Mouse (Mus musculus) olfactory bulb, adult 2 months (tissue): ENCODE data around the gene Morn5. TPM values are rescaled to one million over a fixed set of nuclear protein-coding genes. Genes with fewer than 3 reads are reported as not detected.

Source experiments
- H3K27ac ChIP-seq: fragments of 200-500 bp; 2 replicates; pipeline ENCODE4 v1.5.1; 2012; ENCODE audit warnings: low read depth, low read length; ENCODE audit not compliant: insufficient read depth
- H3K4me1 ChIP-seq: fragments of 200-500 bp; 2 replicates; pipeline ENCODE4 v1.6.1; 2012; ENCODE audit warnings: low read length; ENCODE audit not compliant: control insufficient read depth, insufficient read depth
- H3K4me3 ChIP-seq: fragments of 200-500 bp; 2 replicates; pipeline ENCODE4 v1.5.1; 2012; ENCODE audit warnings: mild to moderate bottlenecking, low read depth, low read length, moderate library complexity; ENCODE audit not compliant: insufficient read depth
- CTCF ChIP-seq: fragments of 200-500 bp; IDR thresholded peaks from 2 replicates; pipeline ENCODE4 v1.5.1; 2012; ENCODE audit warnings: low read depth, mild to moderate bottlenecking, low read length, moderate library complexity; ENCODE audit not compliant: insufficient read depth
- POLR2A ChIP-seq: fragments of 200-500 bp; IDR thresholded peaks from 2 replicates; pipeline ENCODE4 v1.6.1; 2012; ENCODE audit warnings: mild to moderate bottlenecking, low read depth, low read length, moderate library complexity; ENCODE audit not compliant: insufficient read depth
- WGBS: fragments of 180-500 bp; shearing (Covaris S2); methylation state at CpG from one replicate; pipeline ENCODE4 v1.1.7; 2018; 5-methylcytosine and 5-hydroxymethylcytosine counted together
- polyA plus RNA-seq: library from polyadenylated mRNA; stranded (reverse); fragments of >200 nt; gene quantifications from 2 replicates; pipeline ENCODE4 v1.2.4, GENCODE M21; 2012; ENCODE audit warnings: low replicate concordance; ENCODE audit not compliant: missing spikeins, insufficient read depth, insufficient read length

The Morn5 gene
- polyA plus RNA-seq, 1 experiment: not detected

DNA sequence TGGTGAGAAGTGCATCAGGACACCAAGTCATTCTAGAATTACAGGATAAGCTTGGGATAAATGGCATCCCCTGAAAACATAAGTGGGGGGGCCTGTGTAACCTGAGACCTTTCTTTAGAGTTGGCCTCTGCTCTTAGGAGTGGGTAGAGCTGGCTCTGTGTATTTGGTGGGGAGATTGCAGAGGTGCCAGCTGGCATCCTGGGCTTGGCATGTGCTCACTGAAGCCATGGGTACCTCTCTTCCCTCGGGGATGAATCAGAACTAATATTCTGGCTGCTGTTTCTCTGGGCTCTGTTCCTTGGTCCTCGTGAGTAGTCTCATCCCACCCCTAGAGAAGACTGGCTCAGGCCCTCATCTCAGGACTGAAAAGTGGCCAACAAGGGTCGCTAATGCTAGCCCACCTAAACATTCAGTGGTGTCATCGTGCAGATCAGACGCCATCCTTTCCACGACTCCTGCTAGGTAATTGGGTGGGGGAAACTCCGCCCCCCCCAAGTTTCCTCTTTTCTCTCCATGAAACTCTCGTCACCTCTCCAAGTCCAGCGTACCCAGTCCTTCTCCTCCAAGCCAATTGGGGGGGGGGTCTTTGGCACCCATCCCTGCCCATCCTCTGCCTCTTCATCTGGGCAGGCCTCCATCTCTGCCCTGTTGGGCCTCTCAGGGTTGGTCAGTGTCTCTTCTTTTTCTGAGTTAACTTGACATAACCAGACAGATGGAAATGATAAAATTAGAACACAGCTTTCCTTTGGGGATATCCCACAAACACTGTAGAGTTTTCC, 33.7 kb downstream of the Morn5 start:
- TF ChIP-seq CTCF: no peak
- TF ChIP-seq POLR2A: no peak
- WGBS: 76% methylated on average over 9 of the region's 9 CpGs

DNA sequence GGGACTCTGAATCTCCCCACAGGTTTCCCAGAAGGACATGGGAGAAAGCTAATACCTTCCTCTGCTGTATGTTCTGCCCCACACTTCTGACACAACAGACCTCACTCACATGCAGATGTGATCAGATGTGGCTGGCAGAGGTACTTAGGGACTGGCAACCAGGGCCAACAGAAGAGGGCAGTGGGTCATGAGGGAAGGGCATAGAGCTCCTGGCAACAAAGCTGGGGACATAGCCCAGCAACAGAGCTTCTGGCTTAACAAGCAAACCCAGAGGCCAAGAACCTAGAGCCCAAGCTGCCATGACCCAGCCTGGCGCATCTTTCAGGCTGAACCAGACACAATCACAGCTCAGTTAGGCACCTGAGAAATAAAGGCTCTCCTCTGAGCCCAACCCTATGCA, 35.8 kb downstream of the Morn5 start:
- H3K27ac ChIP-seq: no peak overlapping the region
- no peaks in the 10 kb centered on the region for H3K4me1 ChIP-seq
- WGBS: 100% methylated on average over 1 of the region's 1 CpGs
- no peak for TF ChIP-seq POLR2A
- no peak for TF ChIP-seq CTCF
- no peak overlapping the region for H3K4me3 ChIP-seq

More for the DNA sequence above, 33.7 kb downstream of the Morn5 start:
- Histone ChIP-seq H3K4me1 (no peaks in the 10 kb centered on the region), H3K4me3 (no peak overlapping the region), H3K27ac (no peak overlapping the region)

DNA sequence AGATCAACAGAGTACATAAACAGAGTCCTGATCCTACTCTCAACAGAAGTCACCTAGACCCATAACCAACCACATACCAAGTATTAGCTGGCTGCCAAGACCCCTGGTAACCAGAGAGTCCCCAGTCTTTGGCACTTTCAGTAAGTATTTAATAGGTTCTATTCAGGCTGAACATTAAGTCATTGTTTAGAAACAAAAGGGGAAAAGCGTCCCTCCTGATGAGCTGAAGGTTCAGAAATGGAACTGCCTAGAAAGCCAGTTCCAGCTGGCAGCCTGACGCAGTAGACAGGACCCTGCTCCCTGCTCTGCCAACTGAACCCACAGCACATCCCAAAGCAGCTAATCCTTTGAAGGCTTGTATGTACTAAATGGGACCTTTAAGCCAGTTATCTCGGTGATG, 39.9 kb downstream of the Morn5 start:
- 36% methylated on average over 3 of the region's 3 CpGs for WGBS
- H3K27ac ChIP-seq: no peak overlapping the region
- TF ChIP-seq CTCF: no peak
- TF ChIP-seq POLR2A: no peak
- H3K4me3 ChIP-seq: no peak overlapping the region
- H3K4me1 ChIP-seq: peaks cover 11% of the 10 kb centered on the region

DNA sequence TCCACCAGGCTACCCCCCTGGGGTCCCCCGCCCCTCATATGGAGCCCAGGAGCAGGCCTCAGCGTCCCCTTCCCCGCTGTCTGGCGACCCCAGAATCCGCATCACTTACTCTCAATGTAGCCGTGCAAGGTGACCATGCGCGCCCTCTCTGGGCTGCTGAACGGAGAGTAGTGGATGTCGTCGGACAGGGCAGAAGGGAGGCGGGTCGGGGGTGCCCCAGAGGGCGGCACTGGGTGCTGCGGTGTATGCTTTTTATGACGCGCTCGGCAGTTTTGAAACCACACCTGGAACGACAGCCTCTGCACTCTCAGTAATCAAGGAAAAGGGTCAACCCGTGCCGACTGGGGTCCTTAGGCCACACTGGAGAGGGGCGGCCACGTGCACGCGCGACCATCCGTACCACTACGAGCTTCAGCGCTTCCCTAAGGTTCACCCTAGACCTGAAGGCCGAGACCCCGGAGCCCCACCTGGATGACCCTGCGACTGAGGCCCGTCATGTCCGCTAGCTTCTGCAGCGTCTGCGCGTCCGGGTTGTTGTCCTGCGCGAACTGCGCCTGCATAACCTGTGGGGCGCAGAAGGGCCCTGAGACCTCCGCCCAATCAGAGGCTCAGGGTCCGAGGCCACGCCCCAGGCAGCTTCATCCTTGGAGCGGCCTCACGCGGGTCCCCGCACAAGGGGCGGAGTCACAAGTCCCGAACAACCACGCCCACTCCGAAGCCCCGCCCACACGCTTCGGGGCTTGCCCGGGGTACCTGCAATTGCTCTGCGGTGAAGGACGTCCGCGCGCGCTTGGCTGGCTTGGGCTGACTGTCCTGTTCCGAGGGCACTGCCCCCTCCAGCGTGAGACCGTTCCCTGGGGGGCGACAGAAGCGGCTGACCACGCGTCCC, 41.8 kb downstream of the Morn5 start:
- Histone ChIP-seq H3K27ac (no peak overlapping the region), H3K4me3 (peak overlapping the region; percentile 1; the same call in 1 of the 2 replicates), H3K4me1 (peaks cover 11% of the 10 kb centered on the region)
- TF ChIP-seq POLR2A: no peak
- no peak for TF ChIP-seq CTCF
- WGBS: 5% methylated on average over 70 of the region's 70 CpGs

DNA sequence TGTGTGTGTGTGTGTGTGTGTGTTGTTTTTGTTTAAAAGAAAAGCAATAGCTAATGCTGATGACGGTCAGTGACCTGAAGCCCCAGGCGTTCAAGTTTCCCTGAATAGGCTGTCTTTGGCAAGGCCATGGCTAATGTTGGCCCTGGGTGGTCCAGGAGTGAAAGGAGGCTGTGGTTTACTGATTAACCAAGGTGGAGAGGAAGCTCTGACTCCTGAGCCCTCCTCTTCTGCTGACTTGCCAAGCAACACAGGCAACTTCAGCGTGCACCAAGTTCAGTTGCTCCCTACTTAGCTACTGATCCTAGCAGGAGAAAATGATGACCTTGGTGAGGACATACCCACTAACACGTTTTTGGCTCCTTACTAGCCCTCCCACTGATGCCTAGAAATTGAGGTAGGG, 43.5 kb downstream of the Morn5 start:
- 12% methylated on average over 4 of the region's 4 CpGs for WGBS
- Histone ChIP-seq H3K4me1 (peaks cover 11% of the 10 kb centered on the region), H3K4me3 (no peak overlapping the region), H3K27ac (no peak overlapping the region)
- TF ChIP-seq CTCF (no peak), POLR2A (no peak)

DNA sequence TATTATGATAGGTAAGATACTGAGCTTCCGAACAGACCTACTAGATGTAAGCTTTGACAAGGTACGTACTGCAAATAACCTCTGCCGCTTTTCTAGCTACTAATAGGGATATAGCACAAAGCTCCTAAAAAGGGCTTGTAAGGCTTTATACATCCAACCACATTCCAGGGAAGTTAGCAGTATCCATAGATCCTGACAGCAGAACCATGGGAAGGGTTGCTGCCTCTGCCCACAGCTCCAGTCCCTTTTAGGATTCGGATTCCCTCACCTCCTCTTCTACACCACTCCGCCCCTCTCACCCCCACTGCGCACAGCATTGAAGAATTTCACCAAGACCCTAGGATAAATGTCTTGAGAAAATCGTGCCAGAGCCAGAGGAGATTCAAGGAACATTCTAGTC, 44.0 kb downstream of the Morn5 start:
- H3K27ac ChIP-seq: no peak overlapping the region
- 21% methylated on average over 7 of the region's 7 CpGs for WGBS

DNA sequence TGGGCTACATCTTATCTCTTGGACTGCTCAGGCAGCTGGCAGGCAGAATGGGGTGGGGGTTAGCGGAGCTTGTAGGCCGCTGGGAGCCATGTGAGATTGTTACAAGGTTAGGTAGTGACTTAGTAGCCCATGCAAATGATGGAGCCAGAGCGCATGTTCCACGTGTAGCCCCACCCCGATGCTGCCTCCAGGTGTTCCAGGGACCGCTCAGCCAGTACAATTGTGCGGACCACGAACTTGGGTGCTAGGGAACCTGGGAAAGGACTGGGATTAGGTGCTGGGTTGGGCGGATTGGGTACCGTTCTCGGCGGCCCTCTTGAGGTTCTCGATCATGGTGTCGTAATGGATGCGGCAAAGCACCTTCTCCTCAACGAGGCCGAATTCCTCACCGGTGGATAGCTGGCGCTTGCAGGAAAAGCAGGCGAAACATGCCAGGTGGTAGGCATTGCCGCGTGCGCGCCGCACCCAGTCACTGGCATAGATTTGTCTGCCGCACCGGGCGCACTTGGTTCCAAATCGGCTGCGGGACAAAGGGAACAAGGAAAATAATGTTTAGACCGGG, 44.7 kb downstream of the Morn5 start:
- WGBS: 8% methylated on average over 31 of the region's 31 CpGs
- H3K4me1 ChIP-seq: peaks cover 11% of the 10 kb centered on the region
- no peak overlapping the region for H3K4me3 ChIP-seq
- TF ChIP-seq POLR2A (no peak), CTCF (no peak)
- H3K27ac ChIP-seq: no peak overlapping the region

More for the DNA sequence above, 44.0 kb downstream of the Morn5 start:
- H3K4me1 ChIP-seq: peaks cover 11% of the 10 kb centered on the region
- TF ChIP-seq CTCF (no peak), POLR2A (no peak)
- no peak overlapping the region for H3K4me3 ChIP-seq

DNA sequence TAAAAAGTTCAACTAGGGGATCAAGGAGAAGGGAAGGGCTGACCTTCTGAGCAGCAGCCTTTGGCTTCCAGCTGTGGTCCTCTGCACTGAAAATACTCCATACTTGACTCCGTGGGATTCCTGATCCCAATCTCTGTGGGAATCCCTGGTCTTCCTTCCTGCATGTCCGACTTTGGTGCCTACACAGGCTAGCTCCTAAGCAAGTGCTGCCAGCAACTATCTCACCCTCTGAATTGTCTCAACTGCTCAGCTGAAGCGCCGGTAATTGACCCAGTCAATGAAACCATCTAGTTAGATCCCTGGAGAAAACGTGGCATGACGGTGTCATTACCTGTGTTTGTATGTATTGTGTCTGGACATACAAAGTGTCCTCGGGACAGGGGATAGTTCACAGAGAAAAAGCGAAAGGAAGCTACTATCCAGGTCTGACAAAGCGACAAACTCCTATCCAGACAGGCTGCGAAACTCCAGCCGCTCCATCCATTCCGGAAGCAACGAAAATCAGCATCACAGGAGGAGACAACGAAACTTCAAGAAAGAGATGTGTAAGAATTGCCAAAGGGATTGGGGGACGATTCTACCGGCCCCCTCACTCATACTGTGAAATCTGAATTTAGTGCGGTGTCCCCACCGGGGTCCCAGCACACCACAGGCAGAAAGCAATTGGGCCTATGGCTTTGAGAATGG, 48.0 kb downstream of the Morn5 start:
- Histone ChIP-seq H3K4me3 (no peak overlapping the region), H3K4me1 (peaks cover 3% of the 10 kb centered on the region), H3K27ac (no peak overlapping the region)
- TF ChIP-seq CTCF (no peak), POLR2A (no peak)
- WGBS: 10% methylated on average over 18 of the region's 18 CpGs

DNA sequence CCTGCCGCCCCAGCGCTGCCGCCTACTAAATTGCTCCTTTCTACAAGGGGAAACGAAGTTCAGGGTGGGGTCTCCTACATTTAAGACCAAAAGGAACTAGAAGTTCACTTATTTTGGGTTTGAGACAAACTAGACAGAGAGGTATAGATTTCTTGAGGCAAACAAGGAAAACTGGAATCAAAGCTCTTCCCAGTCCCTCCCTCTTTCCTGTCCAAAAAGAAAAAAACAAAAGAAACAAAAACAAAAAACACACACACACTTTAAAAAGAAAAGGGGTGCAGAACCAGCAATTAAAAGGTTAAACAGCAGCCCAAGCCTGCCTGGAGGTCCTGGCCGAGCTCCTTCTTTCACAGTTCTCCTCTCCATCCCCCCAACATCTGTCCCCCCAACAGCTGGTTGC, 48.8 kb downstream of the Morn5 start:
- TF ChIP-seq CTCF (no peak), POLR2A (no peak)
- H3K27ac ChIP-seq: no peak overlapping the region
- no peak overlapping the region for H3K4me3 ChIP-seq
- WGBS: 11% methylated on average over 5 of the region's 5 CpGs
- peaks cover 9% of the 10 kb centered on the region for H3K4me1 ChIP-seq
